Mouse (Mus musculus): ENCODE measurements at regions not wholly inside any gene's neighbourhood (a gene's known extent, or its start where the extent isn't known, plus 50 kb on each side); places are given as distances from the start of the nearest gene placed in this dataset.
A peak's percentile ranks its signal among the peaks of the same experiment; 100 is the strongest.

- peaks cover 13 to 14% of the 10 kb centered on the region in 2 experiments for H3K4me1 ChIP-seq (replicated peaks; ENCODE audit: control insufficient read depth in 2 of 2, insufficient read depth in 2 of 2, low read length in 1 of 2)
- H3K27me3 ChIP-seq (ENCODE audit: control insufficient read depth, insufficient read depth, low read length), result no peaks in the 10 kb centered on the region
- no peaks in the 10 kb centered on the region for H3K36me3 ChIP-seq (replicated peaks; ENCODE audit: control insufficient read depth, insufficient read depth, low read depth)
- H3K9me3 ChIP-seq (ENCODE audit: control insufficient read depth, low read length), result no peaks in the 10 kb centered on the region
- H3K27ac ChIP-seq, result no peak overlapping the region
- 89% methylated on average over 1 of the region's 1 CpGs for WGBS (ENCODE audit: insufficient replicate concordance)
- no peak overlapping the region for H3K4me3 ChIP-seq (ENCODE audit: insufficient read depth in 1 of 2, low read depth in 2 of 2, low read length in 2 of 2)
- no peak for DNase-seq (ENCODE audit: low read depth in 3 of 3, low spot score in 3 of 3)
- H3K9ac ChIP-seq (replicated peaks), result no peak overlapping the region
- ATAC-seq (ENCODE audit: insufficient read depth), result no peak
- TF ChIP-seq EP300 (IDR thresholded peaks at IDR 0.05; ENCODE audit: low read depth) (no peak), CTCF (IDR thresholded peaks at IDR 0.05; ENCODE audit: low read depth) (peak; percentile 34; the same call in 1 of the 2 replicates)
- no peak overlapping the region for H3K4me2 ChIP-seq (ENCODE audit: low read depth)
These were observed 77.2 kb downstream of the Gm10604 start for GRCm38 (mm10) chr4:11903861-11904260.

- Histone ChIP-seq H3K4me1 (replicated peaks; ENCODE audit: control insufficient read depth in 2 of 2, insufficient read depth in 2 of 2, low read length in 1 of 2) (peaks cover 14 to 15% of the 10 kb centered on the region in 2 experiments), H3K27ac (no peak overlapping the region), H3K36me3 (replicated peaks; ENCODE audit: control insufficient read depth, insufficient read depth, low read depth) (no peaks in the 10 kb centered on the region), H3K27me3 (ENCODE audit: control insufficient read depth, insufficient read depth, low read length) (no peaks in the 10 kb centered on the region), H3K9me3 (ENCODE audit: control insufficient read depth, low read length) (no peaks in the 10 kb centered on the region), H3K4me2 (ENCODE audit: low read depth) (no peak overlapping the region), H3K4me3 (ENCODE audit: insufficient read depth in 1 of 2, low read depth in 2 of 2, low read length in 2 of 2) (no peak overlapping the region), H3K9ac (replicated peaks) (no peak overlapping the region)
- TF ChIP-seq EP300 (IDR thresholded peaks at IDR 0.05; ENCODE audit: low read depth), result no peak
- TF ChIP-seq CTCF (IDR thresholded peaks at IDR 0.05; ENCODE audit: low read depth), result no peak
- 71% methylated on average over 5 of the region's 5 CpGs for WGBS (ENCODE audit: insufficient replicate concordance)
- no peak for ATAC-seq (ENCODE audit: insufficient read depth)
- no peak for DNase-seq (ENCODE audit: low read depth in 3 of 3, low spot score in 3 of 3)
These were observed 77.7 kb downstream of the Gm10604 start for GRCm38 (mm10) chr4:11903401-11903800.

GRCm38 (mm10) chr4:11899979-11900624, 81.0 kb downstream of the Gm10604 start:
- ATAC-seq (ENCODE audit: insufficient read depth) (peak; percentile 91), DNase-seq (ENCODE audit: low read depth in 3 of 3, low spot score in 3 of 3) (peak; percentile 51 to 59 (median 54))
- Histone ChIP-seq H3K4me3 (ENCODE audit: insufficient read depth in 1 of 2, low read depth in 2 of 2, low read length in 2 of 2) (peak overlapping the region; percentile 17 to 18; a peak in 2 of 4 replicates), H3K9ac (replicated peaks) (no peak overlapping the region), H3K9me3 (ENCODE audit: control insufficient read depth, low read length) (no peaks in the 10 kb centered on the region), H3K27ac (peak overlapping the region; percentile 18; the same call in 1 of the 2 replicates), H3K4me2 (ENCODE audit: low read depth) (peak overlapping the region; percentile 56), H3K36me3 (replicated peaks; ENCODE audit: control insufficient read depth, insufficient read depth, low read depth) (no peaks in the 10 kb centered on the region), H3K4me1 (replicated peaks; ENCODE audit: control insufficient read depth in 2 of 2, insufficient read depth in 2 of 2, low read length in 1 of 2) (peaks cover 14 to 17% of the 10 kb centered on the region in 2 experiments), H3K27me3 (ENCODE audit: control insufficient read depth, insufficient read depth, low read length) (no peaks in the 10 kb centered on the region)
- TF ChIP-seq CTCF (IDR thresholded peaks at IDR 0.05; ENCODE audit: low read depth) (peak; percentile 30; the same call in 1 of the 2 replicates), EP300 (IDR thresholded peaks at IDR 0.05; ENCODE audit: low read depth) (peak; percentile 76)
- WGBS (ENCODE audit: insufficient replicate concordance), result 5% methylated on average over 10 of the region's 10 CpGs

GRCm38 (mm10) chr4:11897231-11897630, 83.8 kb downstream of the Gm10604 start:
- no peak overlapping the region for H3K9ac ChIP-seq (replicated peaks)

GRCm38 (mm10) chr4:11895857-11896825, 84.9 kb downstream of the Gm10604 start:
- Histone ChIP-seq H3K9me3 (ENCODE audit: control insufficient read depth, low read length) (no peaks in the 10 kb centered on the region), H3K4me1 (replicated peaks; ENCODE audit: control insufficient read depth in 2 of 2, insufficient read depth in 2 of 2, low read length in 1 of 2) (peaks cover 14 to 18% of the 10 kb centered on the region in 2 experiments), H3K27ac (no peak overlapping the region), H3K36me3 (replicated peaks; ENCODE audit: control insufficient read depth, insufficient read depth, low read depth) (no peaks in the 10 kb centered on the region), H3K9ac (replicated peaks) (no peak overlapping the region), H3K4me2 (ENCODE audit: low read depth) (no peak overlapping the region), H3K4me3 (ENCODE audit: insufficient read depth in 1 of 2, low read depth in 2 of 2, low read length in 2 of 2) (no peak overlapping the region), H3K27me3 (ENCODE audit: control insufficient read depth, insufficient read depth, low read length) (no peaks in the 10 kb centered on the region)
- ATAC-seq (ENCODE audit: insufficient read depth) (no peak), DNase-seq (ENCODE audit: low read depth in 3 of 3, low spot score in 3 of 3) (no peak)
- WGBS (ENCODE audit: insufficient replicate concordance), result 47% methylated on average over 6 of the region's 6 CpGs
- no peak for TF ChIP-seq CTCF (IDR thresholded peaks at IDR 0.05; ENCODE audit: low read depth)
- TF ChIP-seq EP300 (IDR thresholded peaks at IDR 0.05; ENCODE audit: low read depth), result no peak

More at GRCm38 (mm10) chr4:11897231-11897630, 83.8 kb downstream of the Gm10604 start:
- Histone ChIP-seq H3K4me1 (replicated peaks; ENCODE audit: control insufficient read depth in 2 of 2, insufficient read depth in 2 of 2, low read length in 1 of 2) (peaks cover 14 to 18% of the 10 kb centered on the region in 2 experiments), H3K27me3 (ENCODE audit: control insufficient read depth, insufficient read depth, low read length) (no peaks in the 10 kb centered on the region), H3K36me3 (replicated peaks; ENCODE audit: control insufficient read depth, insufficient read depth, low read depth) (no peaks in the 10 kb centered on the region), H3K4me3 (ENCODE audit: insufficient read depth in 1 of 2, low read depth in 2 of 2, low read length in 2 of 2) (no peak overlapping the region), H3K4me2 (ENCODE audit: low read depth) (no peak overlapping the region), H3K9me3 (ENCODE audit: control insufficient read depth, low read length) (no peaks in the 10 kb centered on the region), H3K27ac (no peak overlapping the region)
- TF ChIP-seq CTCF (IDR thresholded peaks at IDR 0.05; ENCODE audit: low read depth), result no peak
- no peak for TF ChIP-seq EP300 (IDR thresholded peaks at IDR 0.05; ENCODE audit: low read depth)
- no peak for DNase-seq (ENCODE audit: low read depth in 3 of 3, low spot score in 3 of 3)
- ATAC-seq (ENCODE audit: insufficient read depth), result no peak
